Mouse (Mus musculus) layer of hippocampus, postnatal 14 days (tissue): Measurements from ENCODE around the gene Ankrd12. TPM values are rescaled to one million over a fixed set of nuclear protein-coding genes. Genes with fewer than 3 reads are reported as not detected.
"Not testable (repeated sequence)": the region's sequence is repeated elsewhere in the genome, so short reads cannot be mapped to it uniquely, and the experiment has no call there.

Experiments used
- DNase-seq, 2 experiments: peaks; one replicate each; pipeline ENCODE4 v3.0.0; 2021 to 2022; ENCODE audit warnings: low spot score in 2 of 2, mixed read lengths in 1 of 2
- total RNA-seq, 2 experiments: library from RNA; stranded (reverse); gene quantifications; 2 replicates each; pipeline ENCODE4 v1.2.3; 2021

The Ankrd12 gene
- total RNA-seq, 2 experiments from 2014 or later: 101 to 104 TPM

- not testable (repeated sequence) for DNase-seq
These were observed 100.2 kb downstream of the Ankrd12 start for GRCm38 (mm10) chr17:65976720-65977119.

- DNase-seq: no peak
These were observed 109.1 kb downstream of the Ankrd12 start for GRCm38 (mm10) chr17:65967751-65968150.

- DNase-seq: no peak
These were observed 114.6 kb downstream of the Ankrd12 start for GRCm38 (mm10) chr17:65962263-65962662.

DNA sequence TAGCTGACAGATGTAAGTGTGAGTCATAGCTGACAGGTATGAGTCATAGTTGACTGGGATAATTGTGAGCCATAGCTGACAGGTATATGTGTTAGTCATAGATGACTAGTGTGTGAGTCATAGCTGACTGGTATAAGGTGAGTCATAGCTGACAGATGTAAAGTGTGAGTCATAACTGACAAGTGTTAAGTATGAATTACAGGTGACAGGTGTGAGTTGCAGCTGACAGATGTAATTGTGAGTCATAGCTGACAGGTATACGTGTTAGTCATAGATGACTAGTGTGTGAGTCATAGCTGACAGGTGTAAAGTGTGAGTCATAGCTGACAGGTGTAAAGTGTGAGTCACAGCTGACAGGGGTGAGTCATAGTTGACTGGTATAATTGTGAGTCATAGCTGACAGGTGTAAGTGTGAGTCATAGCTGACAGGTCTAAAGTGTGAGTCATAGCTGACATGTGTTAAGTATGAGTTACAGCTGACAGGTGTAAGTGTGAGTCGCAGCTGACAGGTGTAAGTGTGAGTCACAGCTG, 115.2 kb downstream of the Ankrd12 start:
- no peak for DNase-seq

GRCm38 (mm10) chr17:65959011-65959410, 117.9 kb downstream of the Ankrd12 start:
- no peak for DNase-seq

DNA sequence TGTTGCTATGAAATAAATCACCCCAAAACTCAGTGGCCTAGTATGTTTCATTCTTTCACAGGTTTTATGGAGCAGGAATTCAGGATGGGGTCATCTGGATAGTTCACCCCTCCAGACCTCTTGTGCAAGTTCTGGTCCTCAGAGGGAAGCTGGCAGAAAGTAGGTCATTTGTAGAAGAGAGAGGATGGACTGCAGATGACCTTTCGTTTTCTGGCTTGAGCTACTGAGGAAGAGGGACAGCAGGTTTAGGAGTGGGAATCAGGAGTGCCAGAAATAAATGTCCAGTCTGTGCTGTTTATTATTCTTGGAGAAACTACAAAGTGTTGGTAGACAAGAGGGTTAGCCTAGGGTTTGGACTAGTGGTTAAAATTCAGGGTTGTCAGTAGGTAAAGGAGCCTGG, 118.5 kb downstream of the Ankrd12 start:
- no peak for DNase-seq

- DNase-seq: peak in 1 of 2 experiments; percentile 40
These were observed 119.0 kb downstream of the Ankrd12 start for GRCm38 (mm10) chr17:65957782-65958325.

GRCm38 (mm10) chr17:65956993-65957781, 119.7 kb downstream of the Ankrd12 start:
- no peak for DNase-seq

DNA sequence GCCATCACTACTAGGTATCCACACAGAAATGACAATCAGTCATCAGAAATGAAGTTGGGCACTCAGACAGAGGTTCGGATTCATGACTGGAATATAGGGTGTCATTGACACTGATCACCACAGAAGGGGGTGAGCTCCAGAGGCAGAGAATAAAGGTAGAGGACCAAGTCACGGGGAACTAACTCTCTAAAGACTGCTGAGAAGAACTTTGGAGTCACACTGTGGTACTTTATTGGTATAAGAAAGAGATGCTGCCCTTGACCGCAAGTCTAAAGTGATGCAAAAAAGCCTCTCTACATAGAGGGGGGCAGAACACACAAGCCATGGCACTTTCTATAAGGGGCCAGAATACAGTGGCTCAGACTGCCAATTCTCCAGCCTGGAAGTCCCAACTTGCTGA, 120.7 kb downstream of the Ankrd12 start:
- no peak for DNase-seq

- no peak for DNase-seq
These were observed 122.9 kb downstream of the Ankrd12 start for GRCm38 (mm10) chr17:65953959-65954358.

- DNase-seq: no peak
These were observed 124.8 kb downstream of the Ankrd12 start for GRCm38 (mm10) chr17:65952083-65952482.

GRCm38 (mm10) chr17:65950622-65951404, 126.1 kb downstream of the Ankrd12 start, which contains the start of gene Twsg1:
Twsg1 (minus strand) TSS chr17:65951226.
- DNase-seq: peak; percentile 82 to 88

- no peak for DNase-seq
These were observed 126.7 kb downstream of the Ankrd12 start for GRCm38 (mm10) chr17:65950183-65950582.

GRCm38 (mm10) chr17:65947307-65947706, 129.6 kb downstream of the Ankrd12 start:
- DNase-seq: no peak

DNA sequence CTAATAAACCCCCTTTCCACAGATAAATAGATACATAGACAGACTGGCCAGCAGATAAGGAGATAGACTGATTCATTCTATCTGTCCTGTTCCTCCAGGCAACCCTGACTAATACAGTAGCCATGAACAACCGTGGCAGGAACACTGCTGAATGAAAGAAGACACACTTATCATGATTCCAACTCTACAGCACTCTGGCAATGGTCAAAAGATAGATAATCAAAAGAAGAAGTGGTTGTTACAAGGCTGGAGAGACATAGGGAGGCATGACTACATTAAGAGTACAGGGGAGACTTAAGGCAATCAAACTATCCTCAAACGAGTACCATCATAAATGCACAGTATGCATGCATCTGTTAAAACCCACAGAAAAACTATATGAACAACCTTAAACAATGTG, 131.5 kb downstream of the Ankrd12 start:
- no peak for DNase-seq

DNA sequence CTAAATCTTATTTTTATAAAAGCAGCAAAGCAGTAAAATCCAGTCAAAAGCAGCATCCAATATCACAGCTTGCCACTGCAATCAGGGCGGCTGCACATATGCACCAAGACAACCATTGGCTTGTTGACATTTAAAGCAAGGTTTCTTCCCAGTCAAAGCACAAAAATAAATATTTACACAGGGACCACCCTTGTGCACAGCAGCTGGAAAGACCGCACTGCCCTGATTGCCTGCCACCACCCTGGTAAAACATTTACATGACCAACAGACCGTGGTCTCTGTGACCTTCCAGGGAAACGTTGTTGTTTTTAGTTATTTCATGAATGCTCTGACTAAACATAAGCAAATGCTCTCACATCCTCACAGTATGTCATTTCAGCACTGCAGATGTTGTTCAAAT, 134.5 kb downstream of the Ankrd12 start:
- no peak for DNase-seq

DNA sequence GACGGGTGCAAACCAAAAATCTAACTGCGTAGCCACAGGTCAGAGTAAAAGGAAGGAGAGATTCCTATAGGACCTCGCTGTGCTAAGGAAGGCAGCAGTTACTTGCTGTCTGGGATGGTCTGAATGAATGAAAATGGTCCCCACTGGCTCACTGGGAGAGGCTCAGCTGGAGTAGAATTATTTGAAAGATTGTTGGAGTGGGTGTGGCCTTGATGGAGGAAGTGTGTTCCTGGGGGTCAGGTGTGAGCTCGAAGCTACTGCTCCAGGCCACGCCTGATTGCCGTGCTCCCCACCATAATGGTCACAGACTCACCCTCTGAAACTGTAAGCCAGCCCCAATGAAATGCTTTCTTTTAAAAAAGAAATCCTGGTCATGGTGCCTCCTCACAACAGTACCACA, 135.6 kb downstream of the Ankrd12 start:
- DNase-seq: no peak

GRCm38 (mm10) chr17:65940221-65940620, 136.7 kb downstream of the Ankrd12 start:
- no peak for DNase-seq

DNA sequence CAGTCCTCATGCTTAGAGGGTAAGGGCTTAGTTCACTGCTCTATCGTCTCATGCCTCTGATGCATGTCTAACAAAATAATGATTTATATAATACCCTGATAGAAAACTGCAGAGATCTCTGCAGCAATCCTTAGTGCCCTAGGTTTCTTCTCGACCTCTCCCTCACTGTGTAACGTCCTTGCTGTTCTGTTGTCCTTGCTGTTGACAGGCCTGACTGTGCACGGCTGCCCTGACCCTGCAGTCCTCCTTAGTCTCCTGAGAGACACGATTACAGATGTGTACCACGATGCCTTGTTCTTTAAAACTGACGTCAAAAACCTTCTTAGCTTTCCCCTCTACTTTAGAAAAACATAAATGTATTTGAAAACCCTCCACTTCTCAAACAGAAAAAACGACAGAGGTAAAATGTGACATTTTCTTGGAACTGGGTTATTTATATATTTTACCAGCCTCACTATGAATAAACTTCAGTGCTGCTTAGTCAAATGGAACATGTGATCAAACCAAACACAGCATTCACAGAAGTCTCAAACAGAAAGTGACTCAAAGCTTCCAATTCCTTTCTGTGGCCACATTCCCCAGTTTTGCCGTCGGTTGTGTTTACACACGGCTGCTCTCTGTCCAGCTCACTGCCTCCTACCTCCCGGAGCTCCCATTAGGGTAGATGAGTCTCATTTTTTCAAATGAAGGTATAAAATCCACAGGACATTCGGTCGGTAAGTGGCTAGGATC, 137.3 kb downstream of the Ankrd12 start:
- no peak for DNase-seq

DNA sequence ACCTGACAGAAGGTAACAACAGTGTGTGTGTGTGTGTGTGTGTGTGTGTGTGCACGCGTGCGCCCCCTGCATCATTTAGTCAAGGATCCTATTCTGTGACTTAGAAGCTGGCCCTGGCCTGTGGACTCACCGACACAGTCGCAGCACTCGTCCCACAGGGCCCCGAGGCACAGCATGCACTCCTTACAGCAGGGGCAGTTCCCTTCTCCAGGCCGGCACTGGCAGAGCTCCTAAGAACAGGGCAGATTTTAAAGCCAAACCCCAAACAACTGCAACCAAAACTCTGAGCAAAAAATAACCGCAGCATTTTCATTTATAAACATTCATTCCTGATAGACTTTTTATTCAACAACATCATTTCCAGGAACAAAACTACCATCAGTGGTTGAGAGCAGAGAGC, 139.2 kb downstream of the Ankrd12 start:
- DNase-seq: no peak

GRCm38 (mm10) chr17:65933741-65934140, 143.1 kb downstream of the Ankrd12 start:
- no peak for DNase-seq
